Mouse (Mus musculus): ENCODE data around the gene Vipas39. TPM values are rescaled to one million over a fixed set of nuclear protein-coding genes. Genes with fewer than 3 reads are reported as not detected.
"Not testable (repeated sequence)": the region's sequence is repeated elsewhere in the genome, so short reads cannot be mapped to it uniquely, and the experiment has no call there.

Gene Vipas39
- total RNA-seq (2021) = 1 to 10 TPM; 7.3 to 9.5 TPM
- long read RNA-seq, experiment 1, transcript Vipas39-202 (20 exons, 2,524 nt) = major isoform, 8 of 9 reads
- long read RNA-seq, experiment 1, partial matches to known transcripts = 0 of 9 reads
- long read RNA-seq, experiment 1, other reads (novel, unspliced or antisense) = 1 of 9 reads
- long read RNA-seq, experiment 2, transcript Vipas39-202 (20 exons, 2,524 nt) = major isoform, 7 of 9 reads
- long read RNA-seq, experiment 2, partial matches to known transcripts = 0 of 9 reads
- long read RNA-seq, experiment 2, other reads (novel, unspliced or antisense) = 2 of 9 reads

- Histone ChIP-seq H3K4me3 (peak within 1 kb of the TSS; percentile 97), H3K27ac (peak within 1 kb of the TSS; percentile 98)
- peak; percentile 41; the same call in 1 of the 2 replicates for TF ChIP-seq CTCF (IDR thresholded peaks at IDR 0.05)
- intact Hi-C loops (cut with DNase I) = loop anchor here (2.0 to 10.0 kb wide), 5 partner anchors 119 to 271 kb away; partner anchors contain the start of genes Gstz1, Pomt2, Snw1 and Zdhhc22
- DNase-seq = peak; percentile 90
These were observed at the start of gene Vipas39, which contains the start of gene Ahsa1 for GRCm38 (mm10) chr12:87266108-87266826. TSS of gene Vipas39 (minus strand) at chr12:87266256. TSS of gene Ahsa1 (plus strand) at chr12:87266479.

- no peak for TF ChIP-seq CTCF (IDR thresholded peaks at IDR 0.05)
- intact Hi-C loops (cut with DNase I) = no loop called here
- no peak for DNase-seq
- Histone ChIP-seq H3K27ac (no peak overlapping the region), H3K4me3 (no peak overlapping the region)
These were observed 47.0 kb upstream of the Vipas39 start for GRCm38 (mm10) chr12:87313098-87313497.

- H3K4me3 ChIP-seq; intact Hi-C loops (cut with DNase I); H3K27ac ChIP-seq; DNase-seq: not testable (repeated sequence)
These were observed 40.5 kb upstream of the Vipas39 start for GRCm38 (mm10) chr12:87306584-87306844.

GRCm38 (mm10) chr12:87305767-87306583 is 39.9 kb upstream of the Vipas39 start:
- H3K4me3 ChIP-seq = no peak overlapping the region
- DNase-seq = no peak
- no peak for TF ChIP-seq CTCF (IDR thresholded peaks at IDR 0.05)
- no peak overlapping the region for H3K27ac ChIP-seq
- intact Hi-C loops (cut with DNase I) = no loop called here

- DNase-seq = no peak
- H3K4me3 ChIP-seq = no peak overlapping the region
- intact Hi-C loops (cut with DNase I) = no loop called here
- TF ChIP-seq CTCF (IDR thresholded peaks at IDR 0.05) = no peak
- no peak overlapping the region for H3K27ac ChIP-seq
These were observed 35.1 kb upstream of the Vipas39 start for GRCm38 (mm10) chr12:87301189-87301588.

- TF ChIP-seq CTCF (IDR thresholded peaks at IDR 0.05) = no peak
- DNase-seq = no peak
- Histone ChIP-seq H3K4me3 (peak overlapping the region; percentile 88), H3K27ac (no peak overlapping the region)
- intact Hi-C loops (cut with DNase I) = no loop called here
These were observed 34.3 kb upstream of the Vipas39 start for GRCm38 (mm10) chr12:87300441-87300690.

GRCm38 (mm10) chr12:87299657-87300440 is 33.8 kb upstream of the Vipas39 start, which contains the start of gene Ism2:
TSS of gene Ism2 (minus strand) at chr12:87299705.
- peak; percentile 43 for DNase-seq
- TF ChIP-seq CTCF (IDR thresholded peaks at IDR 0.05) = no peak
- peak within 1 kb of the TSS; percentile 88 for H3K4me3 ChIP-seq
- H3K27ac ChIP-seq = no peak within 1 kb of the TSS
- intact Hi-C loops (cut with DNase I) = no loop called here

GRCm38 (mm10) chr12:87299037-87299656 is 33.1 kb upstream of the Vipas39 start:
- Histone ChIP-seq H3K27ac (no peak overlapping the region), H3K4me3 (peak overlapping the region; percentile 88)
- intact Hi-C loops (cut with DNase I) = no loop called here
- DNase-seq = no peak
- TF ChIP-seq CTCF (IDR thresholded peaks at IDR 0.05) = no peak

GRCm38 (mm10) chr12:87293934-87294333 is 27.9 kb upstream of the Vipas39 start:
- intact Hi-C loops (cut with DNase I) = no loop called here
- no peak for DNase-seq

GRCm38 (mm10) chr12:87289100-87289499 is 23.0 kb upstream of the Vipas39 start:
- no peak for TF ChIP-seq CTCF (IDR thresholded peaks at IDR 0.05)
- Histone ChIP-seq H3K27ac (no peak overlapping the region), H3K4me3 (no peak overlapping the region)
- intact Hi-C loops (cut with DNase I) = no loop called here
- DNase-seq = no peak

More at GRCm38 (mm10) chr12:87293934-87294333, 27.9 kb upstream of the Vipas39 start:
- no peak overlapping the region for H3K27ac ChIP-seq
- no peak for TF ChIP-seq CTCF (IDR thresholded peaks at IDR 0.05)
- H3K4me3 ChIP-seq = no peak overlapping the region

GRCm38 (mm10) chr12:87284726-87285125 is 18.7 kb upstream of the Vipas39 start:
- intact Hi-C loops (cut with DNase I) = no loop called here
- H3K4me3 ChIP-seq = no peak overlapping the region
- DNase-seq = no peak
- TF ChIP-seq CTCF (IDR thresholded peaks at IDR 0.05) = no peak
- H3K27ac ChIP-seq = no peak overlapping the region

- DNase-seq = no peak
- no peak for TF ChIP-seq CTCF (IDR thresholded peaks at IDR 0.05)
- intact Hi-C loops (cut with DNase I) = no loop called here
- Histone ChIP-seq H3K4me3 (no peak overlapping the region), H3K27ac (no peak overlapping the region)
These were observed 18.2 kb upstream of the Vipas39 start for GRCm38 (mm10) chr12:87284268-87284667.
